Mouse (Mus musculus): ENCODE measurements around the gene Fbxl15.

- no peak for TF ChIP-seq TCF12 (IDR thresholded peaks at IDR 0.05; ENCODE audit: insufficient read depth, poor library complexity, severe bottlenecking)
- TF ChIP-seq POLR2AphosphoS2 (IDR thresholded peaks at IDR 0.05; ENCODE audit: insufficient read length, low read depth): no peak
- no peak for TF ChIP-seq POLR2A (IDR thresholded peaks at IDR 0.05; ENCODE audit: insufficient read length, low read depth)
- TF ChIP-seq USF1 (IDR thresholded peaks at IDR 0.05; ENCODE audit: low read depth): no peak
- TF ChIP-seq MYOD1 (IDR thresholded peaks at IDR 0.05; ENCODE audit: control insufficient read depth in 1 of 3, insufficient read length in 2 of 3, low read depth in 2 of 3): no peak
- TF ChIP-seq MYOG (IDR thresholded peaks at IDR 0.05; ENCODE audit: control insufficient read depth in 1 of 3, insufficient read depth in 1 of 3, insufficient read length in 2 of 3, low read depth in 2 of 3): no peak
- no peak for TF ChIP-seq CEBPB (IDR thresholded peaks at IDR 0.05; ENCODE audit: insufficient read depth, poor library complexity, severe bottlenecking)
- TF ChIP-seq MAX (IDR thresholded peaks at IDR 0.05; ENCODE audit: low read depth): no peak
- no peak for TF ChIP-seq SRF (IDR thresholded peaks at IDR 0.05; ENCODE audit: control insufficient read depth, insufficient read length, low read depth)
- TF ChIP-seq E2F4 (IDR thresholded peaks at IDR 0.05; ENCODE audit: insufficient read depth): no peak
- no peak for TF ChIP-seq REST (IDR thresholded peaks at IDR 0.05; ENCODE audit: insufficient read depth, insufficient read length)
- no peak for TF ChIP-seq TCF3 (IDR thresholded peaks at IDR 0.05; ENCODE audit: insufficient read length, low read depth)
These were observed 19.2 kb downstream of the Fbxl15 start for GRCm38 (mm10) chr19:46347146-46347545.
